Mouse (Mus musculus): ENCODE results near the gene Dennd6b. TPM values are rescaled to one million over a fixed set of nuclear protein-coding genes. Genes with fewer than 3 reads are reported as not detected.

Gene Dennd6b
- total and polyA plus RNA-seq, 3 experiments: 8.4 to 24.0 (median 9.1) TPM

- WGBS: 20% methylated on average over 4 of the region's 4 CpGs
- DNase-seq: peak in 1 of 2 experiments; percentile 54
- Histone ChIP-seq H3K36me3 (ENCODE audit: control insufficient read depth, insufficient read depth, low read length) (no peaks in the 10 kb centered on the region), H3K4me3 (no peak overlapping the region), H3K27ac (peak overlapping the region; percentile 85), H3K4me1 (ENCODE audit: control insufficient read depth, insufficient read depth, low read length) (peaks cover 26% of the 10 kb centered on the region), H3K27me3 (ENCODE audit: control insufficient read depth, insufficient read depth, low read length) (no peaks in the 10 kb centered on the region), H3K79me2 (replicated peaks; ENCODE audit: control insufficient read depth, insufficient read depth, low read length) (no peaks in the 10 kb centered on the region), H3K9ac (ENCODE audit: low read depth, low read length) (peak overlapping the region; percentile 85)
- TF ChIP-seq CTCF (IDR thresholded peaks at IDR 0.05): no peak
- TF ChIP-seq POLR2A (IDR thresholded peaks at IDR 0.05; ENCODE audit: insufficient read depth, low read depth, low read length): no peak
- TF ChIP-seq EP300 (IDR thresholded peaks at IDR 0.05; ENCODE audit: insufficient read depth, low read depth, low read length): no peak
- intact Hi-C loops (cut with DNase I): no loop called here
Measured at GRCm38 (mm10) chr15:89177576-89178259, 18.6 kb downstream of the Dennd6b start.

GRCm38 (mm10) chr15:89177121-89177520, 19.2 kb downstream of the Dennd6b start:
- Histone ChIP-seq H3K79me2 (replicated peaks; ENCODE audit: control insufficient read depth, insufficient read depth, low read length) (no peaks in the 10 kb centered on the region), H3K27me3 (ENCODE audit: control insufficient read depth, insufficient read depth, low read length) (no peaks in the 10 kb centered on the region), H3K36me3 (ENCODE audit: control insufficient read depth, insufficient read depth, low read length) (no peaks in the 10 kb centered on the region), H3K4me1 (ENCODE audit: control insufficient read depth, insufficient read depth, low read length) (peaks cover 23% of the 10 kb centered on the region), H3K27ac (peak overlapping the region; percentile 85), H3K4me3 (no peak overlapping the region), H3K9ac (ENCODE audit: low read depth, low read length) (peak overlapping the region; percentile 31; the same call in 1 of the 2 replicates)
- peak; percentile 90 to 93 for DNase-seq
- 0 out of 2 replicates have a peak, but pooled peaks have one; percentile 35 for TF ChIP-seq POLR2A (IDR thresholded peaks at IDR 0.05; ENCODE audit: insufficient read depth, low read depth, low read length)
- TF ChIP-seq EP300 (IDR thresholded peaks at IDR 0.05; ENCODE audit: insufficient read depth, low read depth, low read length): peak; percentile 81
- TF ChIP-seq CTCF (IDR thresholded peaks at IDR 0.05): no peak
- 4% methylated on average over 5 of the region's 5 CpGs for WGBS
- intact Hi-C loops (cut with DNase I): no loop called here

- Histone ChIP-seq H3K4me3 (no peak overlapping the region), H3K79me2 (replicated peaks; ENCODE audit: control insufficient read depth, insufficient read depth, low read length) (no peaks in the 10 kb centered on the region), H3K27me3 (ENCODE audit: control insufficient read depth, insufficient read depth, low read length) (no peaks in the 10 kb centered on the region), H3K9ac (ENCODE audit: low read depth, low read length) (no peak overlapping the region), H3K27ac (no peak overlapping the region), H3K4me1 (ENCODE audit: control insufficient read depth, insufficient read depth, low read length) (peaks cover 20% of the 10 kb centered on the region), H3K36me3 (ENCODE audit: control insufficient read depth, insufficient read depth, low read length) (no peaks in the 10 kb centered on the region)
- WGBS: 68% methylated on average over 13 of the region's 13 CpGs
- TF ChIP-seq EP300 (IDR thresholded peaks at IDR 0.05; ENCODE audit: insufficient read depth, low read depth, low read length) (no peak), POLR2A (IDR thresholded peaks at IDR 0.05; ENCODE audit: insufficient read depth, low read depth, low read length) (no peak), CTCF (IDR thresholded peaks at IDR 0.05) (no peak)
- intact Hi-C loops (cut with DNase I): no loop called here
- DNase-seq: no peak
Measured at GRCm38 (mm10) chr15:89175411-89176155, 20.7 kb downstream of the Dennd6b start.

- 65% methylated on average over 11 of the region's 11 CpGs for WGBS
- H3K27ac ChIP-seq: no peak overlapping the region
Measured at GRCm38 (mm10) chr15:89174889-89175339, 21.4 kb downstream of the Dennd6b start.

GRCm38 (mm10) chr15:89173906-89174214, 22.4 kb downstream of the Dennd6b start:
- H3K4me1 ChIP-seq (ENCODE audit: control insufficient read depth, insufficient read depth, low read length): peaks cover 29% of the 10 kb centered on the region
- peak; percentile 74 to 77 for DNase-seq
- intact Hi-C loops (cut with DNase I): no loop called here
- 5% methylated on average over 15 of the region's 15 CpGs for WGBS
- H3K4me3 ChIP-seq: peak overlapping the region; percentile 55
- H3K27me3 ChIP-seq (ENCODE audit: control insufficient read depth, insufficient read depth, low read length): no peaks in the 10 kb centered on the region
- H3K27ac ChIP-seq: peak overlapping the region; percentile 83; the same call in 1 of the 2 replicates
- H3K36me3 ChIP-seq (ENCODE audit: control insufficient read depth, insufficient read depth, low read length): no peaks in the 10 kb centered on the region; the same call in 1 of the 2 replicates
- peak overlapping the region; percentile 84 for H3K9ac ChIP-seq (ENCODE audit: low read depth, low read length)
- no peak for TF ChIP-seq EP300 (IDR thresholded peaks at IDR 0.05; ENCODE audit: insufficient read depth, low read depth, low read length)
- TF ChIP-seq CTCF (IDR thresholded peaks at IDR 0.05): no peak
- TF ChIP-seq POLR2A (IDR thresholded peaks at IDR 0.05; ENCODE audit: insufficient read depth, low read depth, low read length): peak; percentile 46; the same call in 1 of the 2 replicates
- no peaks in the 10 kb centered on the region for H3K79me2 ChIP-seq (replicated peaks; ENCODE audit: control insufficient read depth, insufficient read depth, low read length)

More at GRCm38 (mm10) chr15:89174889-89175339, 21.4 kb downstream of the Dennd6b start:
- Histone ChIP-seq H3K36me3 (ENCODE audit: control insufficient read depth, insufficient read depth, low read length) (no peaks in the 10 kb centered on the region), H3K27me3 (ENCODE audit: control insufficient read depth, insufficient read depth, low read length) (no peaks in the 10 kb centered on the region), H3K4me3 (no peak overlapping the region), H3K79me2 (replicated peaks; ENCODE audit: control insufficient read depth, insufficient read depth, low read length) (no peaks in the 10 kb centered on the region), H3K4me1 (ENCODE audit: control insufficient read depth, insufficient read depth, low read length) (peaks cover 24% of the 10 kb centered on the region), H3K9ac (ENCODE audit: low read depth, low read length) (no peak overlapping the region)
- intact Hi-C loops (cut with DNase I): no loop called here
- TF ChIP-seq EP300 (IDR thresholded peaks at IDR 0.05; ENCODE audit: insufficient read depth, low read depth, low read length) (no peak), POLR2A (IDR thresholded peaks at IDR 0.05; ENCODE audit: insufficient read depth, low read depth, low read length) (no peak), CTCF (IDR thresholded peaks at IDR 0.05) (no peak)
- no peak for DNase-seq

Data from heart, adult 2 months (tissue).